Mouse (Mus musculus) midbrain, embryonic 12.5 days (tissue): ENCODE results near the gene Syt14. TPM values are rescaled to one million over a fixed set of nuclear protein-coding genes. Genes with fewer than 3 reads are reported as not detected.

Experiments used
- ATAC-seq: fragments of 200-750 bp; cut with Nextera tagmentation; 2 replicates; pipeline ENCODE4 v1.8.0; 2017; ENCODE audit warnings: low read depth, moderate TSS enrichment, moderate library complexity; ENCODE audit not compliant: low FRiP score
- H3K27ac ChIP-seq: fragments of 300-500 bp; sonication (generic); replicated peaks from 2 replicates; pipeline ENCODE4 v1.5.1; 2016; ENCODE audit warnings: mild to moderate bottlenecking
- H3K27me3 ChIP-seq: fragments of 300-500 bp; sonication (generic); 2 replicates; pipeline ENCODE4 v1.6.1; 2016; ENCODE audit warnings: mild to moderate bottlenecking
- H3K36me3 ChIP-seq: fragments of 300-500 bp; sonication (generic); 2 replicates; pipeline ENCODE4 v1.6.1; 2016
- H3K4me1 ChIP-seq: fragments of 300-500 bp; sonication (generic); 2 replicates; pipeline ENCODE4 v1.6.1; 2016
- H3K4me2 ChIP-seq: fragments of 300-500 bp; sonication (generic); replicated peaks from 2 replicates; pipeline ENCODE4 v1.6.1; 2016; ENCODE audit warnings: mild to moderate bottlenecking, moderate library complexity
- H3K4me3 ChIP-seq: fragments of 300-500 bp; sonication (generic); 2 replicates; pipeline ENCODE4 v1.5.1; 2016; ENCODE audit warnings: mild to moderate bottlenecking
- H3K9ac ChIP-seq: fragments of 300-500 bp; sonication (generic); replicated peaks from 2 replicates; pipeline ENCODE4 v1.6.1; 2016; ENCODE audit warnings: mild to moderate bottlenecking, moderate library complexity
- H3K9me3 ChIP-seq: fragments of 300-500 bp; sonication (generic); 2 replicates; pipeline ENCODE4 v1.6.1; 2016; ENCODE audit warnings: mild to moderate bottlenecking
- WGBS: fragments of 180-500 bp; shearing (Covaris S2); methylation state at CpG from one replicate; pipeline ENCODE4 v1.1.7; 2016; 5-methylcytosine and 5-hydroxymethylcytosine counted together
- polyA plus RNA-seq: library from polyadenylated mRNA; unstranded; fragments of >200 nt; fragmentation: Nextera tagmentation; extraction: Ambion mirVana; gene quantifications from 2 replicates; pipeline ENCODE4 v1.2.1, GENCODE M21; 2016

The Syt14 gene
- polyA plus RNA-seq, 1 experiment from 2014 or later = 8.8 TPM

- Histone ChIP-seq H3K36me3 (peaks cover 4% of the 10 kb centered on the region; the same call in 1 of the 2 replicates), H3K4me2 (no peak overlapping the region), H3K27ac (no peak overlapping the region), H3K9me3 (no peaks in the 10 kb centered on the region), H3K27me3 (no peaks in the 10 kb centered on the region), H3K4me3 (no peak overlapping the region), H3K9ac (no peak overlapping the region), H3K4me1 (no peaks in the 10 kb centered on the region)
- WGBS = 20% methylated on average over 2 of the region's 2 CpGs
- ATAC-seq = no peak
These were observed 136.8 kb downstream of the Syt14 start for GRCm38 (mm10) chr1:192898742-192899141.

- H3K36me3 ChIP-seq = peaks cover 4% of the 10 kb centered on the region; the same call in 1 of the 2 replicates
- H3K27ac ChIP-seq = no peak overlapping the region
- H3K27me3 ChIP-seq = no peaks in the 10 kb centered on the region
- H3K4me3 ChIP-seq = no peak overlapping the region
- no peak for ATAC-seq
- H3K4me2 ChIP-seq = no peak overlapping the region
- no peak overlapping the region for H3K9ac ChIP-seq
- whole genome bisulfite sequencing = 74% methylated on average over 10 of the region's 10 CpGs
- no peaks in the 10 kb centered on the region for H3K9me3 ChIP-seq
- H3K4me1 ChIP-seq = no peaks in the 10 kb centered on the region
These were observed 138.4 kb downstream of the Syt14 start for GRCm38 (mm10) chr1:192897218-192897617.

- H3K4me3 ChIP-seq = no peak overlapping the region
- ATAC-seq = no peak
- peaks cover 4% of the 10 kb centered on the region; the same call in 1 of the 2 replicates for H3K36me3 ChIP-seq
- no peaks in the 10 kb centered on the region for H3K27me3 ChIP-seq
- H3K4me1 ChIP-seq = no peaks in the 10 kb centered on the region
- H3K9ac ChIP-seq = no peak overlapping the region
- no peak overlapping the region for H3K27ac ChIP-seq
- no peaks in the 10 kb centered on the region for H3K9me3 ChIP-seq
- WGBS = 92% methylated on average over 3 of the region's 3 CpGs
- no peak overlapping the region for H3K4me2 ChIP-seq
These were observed 139.5 kb downstream of the Syt14 start for GRCm38 (mm10) chr1:192896076-192896475.

- ATAC-seq = no peak
- Histone ChIP-seq H3K4me1 (no peaks in the 10 kb centered on the region), H3K4me3 (no peak overlapping the region), H3K9me3 (no peaks in the 10 kb centered on the region), H3K27ac (no peak overlapping the region), H3K27me3 (no peaks in the 10 kb centered on the region), H3K4me2 (no peak overlapping the region), H3K9ac (no peak overlapping the region), H3K36me3 (no peaks in the 10 kb centered on the region)
- 88% methylated on average over 3 of the region's 3 CpGs for WGBS
These were observed 144.9 kb downstream of the Syt14 start for GRCm38 (mm10) chr1:192890716-192891115.

GRCm38 (mm10) chr1:192882617-192883295, 152.8 kb downstream of the Syt14 start:
- Histone ChIP-seq H3K4me1 (no peaks in the 10 kb centered on the region), H3K9ac (no peak overlapping the region), H3K36me3 (no peaks in the 10 kb centered on the region), H3K4me2 (no peak overlapping the region), H3K27ac (no peak overlapping the region), H3K27me3 (no peaks in the 10 kb centered on the region), H3K9me3 (no peaks in the 10 kb centered on the region), H3K4me3 (no peak overlapping the region)
- 65% methylated on average over 2 of the region's 2 CpGs for WGBS
- no peak for ATAC-seq

GRCm38 (mm10) chr1:192880130-192880529, 155.4 kb downstream of the Syt14 start:
- no peaks in the 10 kb centered on the region for H3K9me3 ChIP-seq
- H3K27ac ChIP-seq = no peak overlapping the region
- H3K9ac ChIP-seq = no peak overlapping the region
- no peaks in the 10 kb centered on the region for H3K27me3 ChIP-seq
- no peaks in the 10 kb centered on the region for H3K4me1 ChIP-seq
- ATAC-seq = no peak
- H3K36me3 ChIP-seq = no peaks in the 10 kb centered on the region
- H3K4me2 ChIP-seq = no peak overlapping the region
- no peak overlapping the region for H3K4me3 ChIP-seq
- WGBS = 85% methylated on average over 4 of the region's 4 CpGs

- Histone ChIP-seq H3K27me3 (no peaks in the 10 kb centered on the region), H3K4me1 (no peaks in the 10 kb centered on the region), H3K36me3 (no peaks in the 10 kb centered on the region), H3K9ac (no peak overlapping the region), H3K4me2 (no peak overlapping the region), H3K9me3 (no peaks in the 10 kb centered on the region), H3K4me3 (no peak overlapping the region), H3K27ac (no peak overlapping the region)
- 88% methylated on average over 7 of the region's 7 CpGs for WGBS
- no peak for ATAC-seq
These were observed 156.4 kb downstream of the Syt14 start for GRCm38 (mm10) chr1:192879086-192879580.

- Histone ChIP-seq H3K4me3 (no peak overlapping the region), H3K36me3 (no peaks in the 10 kb centered on the region), H3K27ac (no peak overlapping the region), H3K4me1 (no peaks in the 10 kb centered on the region), H3K9ac (no peak overlapping the region), H3K9me3 (no peaks in the 10 kb centered on the region), H3K27me3 (no peaks in the 10 kb centered on the region), H3K4me2 (no peak overlapping the region)
- ATAC-seq = no peak
- 69% methylated on average over 5 of the region's 5 CpGs for WGBS
These were observed 162.7 kb downstream of the Syt14 start for GRCm38 (mm10) chr1:192872841-192873240.

- Histone ChIP-seq H3K36me3 (no peaks in the 10 kb centered on the region), H3K4me2 (no peak overlapping the region), H3K4me1 (no peaks in the 10 kb centered on the region), H3K27me3 (no peaks in the 10 kb centered on the region), H3K27ac (no peak overlapping the region), H3K9ac (no peak overlapping the region), H3K9me3 (no peaks in the 10 kb centered on the region), H3K4me3 (no peak overlapping the region)
- ATAC-seq = no peak
- WGBS = 93% methylated on average over 1 of the region's 1 CpGs
These were observed 165.8 kb downstream of the Syt14 start for GRCm38 (mm10) chr1:192869761-192870160.

- Histone ChIP-seq H3K4me1 (no peaks in the 10 kb centered on the region), H3K9ac (no peak overlapping the region), H3K4me3 (no peak overlapping the region), H3K36me3 (no peaks in the 10 kb centered on the region), H3K27ac (no peak overlapping the region), H3K4me2 (no peak overlapping the region), H3K9me3 (no peaks in the 10 kb centered on the region), H3K27me3 (no peaks in the 10 kb centered on the region)
- 83% methylated on average over 3 of the region's 3 CpGs for WGBS
- ATAC-seq = no peak
These were observed 171.1 kb downstream of the Syt14 start for GRCm38 (mm10) chr1:192864440-192864839.

- 70% methylated on average over 5 of the region's 5 CpGs for WGBS
- no peak overlapping the region for H3K4me3 ChIP-seq
- H3K9ac ChIP-seq = no peak overlapping the region
- ATAC-seq = no peak
- no peaks in the 10 kb centered on the region for H3K9me3 ChIP-seq
- no peaks in the 10 kb centered on the region for H3K36me3 ChIP-seq
- peaks cover 2% of the 10 kb centered on the region for H3K4me1 ChIP-seq
- no peak overlapping the region for H3K27ac ChIP-seq
- peaks cover 13% of the 10 kb centered on the region for H3K27me3 ChIP-seq
- no peak overlapping the region for H3K4me2 ChIP-seq
These were observed 174.1 kb downstream of the Syt14 start for GRCm38 (mm10) chr1:192861305-192861960.

GRCm38 (mm10) chr1:192860273-192860672, 175.3 kb downstream of the Syt14 start:
- peaks cover 19% of the 10 kb centered on the region for H3K27me3 ChIP-seq
- H3K36me3 ChIP-seq = no peaks in the 10 kb centered on the region
- no peak overlapping the region for H3K4me2 ChIP-seq
- no peak overlapping the region for H3K9ac ChIP-seq
- no peak overlapping the region for H3K27ac ChIP-seq
- H3K4me1 ChIP-seq = peaks cover 10% of the 10 kb centered on the region
- no peaks in the 10 kb centered on the region for H3K9me3 ChIP-seq
- no peak overlapping the region for H3K4me3 ChIP-seq
- WGBS = 58% methylated on average over 6 of the region's 6 CpGs
- ATAC-seq = no peak
